Mouse (Mus musculus) yolk sac, embryonic 10.5 days (tissue): Measurements from ENCODE around the gene Wee2.

Source experiments
- DNase-seq: peaks from one replicate; pipeline ENCODE4 v3.0.0-alpha.2; 2017; ENCODE audit warnings: low spot score

Wee2 gene

GRCm38 (mm10) chr6:40435151-40436046, 3.5 kb upstream of the Wee2 start:
- DNase-seq = peak; percentile 58

GRCm38 (mm10) chr6:40436047-40436483, 2.8 kb upstream of the Wee2 start, which contains the start of gene E330009J07Rik:
E330009J07Rik (minus strand) TSS chr6:40436135.
- peak; percentile 68 for DNase-seq

GRCm38 (mm10) chr6:40439731-40440130, 843 bp downstream of the Wee2 start:
- DNase-seq = no peak

- DNase-seq = no peak
Measured at GRCm38 (mm10) chr6:40441276-40441675, 2.4 kb downstream of the Wee2 start.

- DNase-seq = no peak
Measured at GRCm38 (mm10) chr6:40441755-40442154, 2.9 kb downstream of the Wee2 start.

- no peak for DNase-seq
Measured at GRCm38 (mm10) chr6:40443281-40443928, 4.5 kb downstream of the Wee2 start.

GRCm38 (mm10) chr6:40448626-40449025, 9.7 kb downstream of the Wee2 start:
- DNase-seq = no peak

GRCm38 (mm10) chr6:40454436-40455041, 15.7 kb downstream of the Wee2 start:
- DNase-seq = no peak

- no peak for DNase-seq
Measured at GRCm38 (mm10) chr6:40465710-40466109, 26.8 kb downstream of the Wee2 start.

- peak; percentile 93 for DNase-seq
Measured at GRCm38 (mm10) chr6:40470916-40471719, 32.2 kb downstream of the Wee2 start, which contains the start of gene Ssbp1. Ssbp1 (plus strand) TSS chr6:40471352.

- no peak for DNase-seq
Measured at GRCm38 (mm10) chr6:40471720-40472010, 32.8 kb downstream of the Wee2 start.

GRCm38 (mm10) chr6:40476132-40476531, 37.2 kb downstream of the Wee2 start:
- DNase-seq = no peak

GRCm38 (mm10) chr6:40479705-40480104, 40.8 kb downstream of the Wee2 start:
- DNase-seq = no peak

- DNase-seq = no peak
Measured at GRCm38 (mm10) chr6:40482318-40482717, 43.4 kb downstream of the Wee2 start.

GRCm38 (mm10) chr6:40490933-40491332, 52.0 kb downstream of the Wee2 start, which contains the start of gene Tas2r137:
Tas2r137 (plus strand) TSS chr6:40491233.
- DNase-seq = no peak

GRCm38 (mm10) chr6:40493229-40493628, 54.3 kb downstream of the Wee2 start, which contains the start of gene Tas2r108:
Tas2r108 (plus strand) TSS chr6:40493529.
- DNase-seq = no peak
